17 mouse cellular contexts compared by ENCODE assay signal in genomic region chr17:49697220-49697619, GRCm38 (mm10).
DNase-seq lines count a peak whose midpoint lies in the region; ATAC-seq and TF ChIP-seq lines count a peak whose summit lies in the region.
"Had no signal": no experiment of that assay in that cellular context is flagged by ENCODE, and none has a peak within 500 bp of the region (broad histone marks: within the 10 kb centered on the region; RNA-seq: fewer than 3 reads in every experiment).

No protein-coding gene starts in this region.

- 0 out of 2 replicates have a peak, but pooled peaks cover 5% of the 10 kb centered on the region for H3K4me1 ChIP-seq in lung, embryonic 14.5 days (ENCODE audit: insufficient read depth)
- peaks cover 13% of the 10 kb centered on the region for H3K4me1 ChIP-seq in lung, embryonic 15.5 days
- H3K4me1 ChIP-seq in lung, postnatal 0 days (ENCODE audit: insufficient read depth, low read depth, low read length): no peaks in the 10 kb centered on the region
- 0 out of 2 replicates have a peak, but pooled peaks cover 2% of the 10 kb centered on the region for H3K4me1 ChIP-seq in lung, embryonic 16.5 days (replicated peaks; ENCODE audit: control insufficient read depth, insufficient read depth, low read length)

- H3K36me3 ChIP-seq in lung, embryonic 14.5 days (ENCODE audit: insufficient read depth): no peaks in the 10 kb centered on the region
- H3K36me3 ChIP-seq in lung, embryonic 15.5 days: no peaks in the 10 kb centered on the region
- no peaks in the 10 kb centered on the region for H3K36me3 ChIP-seq in lung, postnatal 0 days (ENCODE audit: insufficient read depth, low read length)
- no peaks in the 10 kb centered on the region for H3K36me3 ChIP-seq in lung, embryonic 16.5 days (ENCODE audit: control insufficient read depth, insufficient read depth, low read length)
- H3K36me3 ChIP-seq: G1E had no signal

- 59% methylated on average over 5 of the region's 5 CpGs for WGBS in lung, embryonic 14.5 days
- WGBS in lung, embryonic 15.5 days: 46% methylated on average over 5 of the region's 5 CpGs
- 54% methylated on average over 5 of the region's 5 CpGs for WGBS in lung, postnatal 0 days
- 49% methylated on average over 5 of the region's 5 CpGs for WGBS in lung, embryonic 16.5 days

- no peaks in the 10 kb centered on the region for H3K9me3 ChIP-seq in lung, embryonic 14.5 days (ENCODE audit: low read depth, low read length)
- no peaks in the 10 kb centered on the region for H3K9me3 ChIP-seq in lung, embryonic 15.5 days
- H3K9me3 ChIP-seq in lung, postnatal 0 days (ENCODE audit: low read length): no peaks in the 10 kb centered on the region
- H3K9me3 ChIP-seq in lung, embryonic 16.5 days (ENCODE audit: control insufficient read depth, low read length): no peaks in the 10 kb centered on the region

- no peak for TF ChIP-seq CTCF in lung, embryonic 14.5 days (IDR thresholded peaks at IDR 0.05; ENCODE audit: low read depth)
- no peak for TF ChIP-seq CTCF in lung, postnatal 0 days (IDR thresholded peaks at IDR 0.05)

- no peak overlapping the region for H3K4me2 ChIP-seq in lung, embryonic 14.5 days
- no peak overlapping the region for H3K4me2 ChIP-seq in lung, embryonic 15.5 days
- H3K4me2 ChIP-seq in lung, postnatal 0 days (replicated peaks; ENCODE audit: low read depth, low read length): no peak overlapping the region
- no peak overlapping the region for H3K4me2 ChIP-seq in lung, embryonic 16.5 days (ENCODE audit: low read depth, low read length)

- no peaks in the 10 kb centered on the region for H3K27me3 ChIP-seq in lung, embryonic 14.5 days (ENCODE audit: insufficient read depth, low read length)
- H3K27me3 ChIP-seq in lung, embryonic 15.5 days: no peaks in the 10 kb centered on the region
- no peaks in the 10 kb centered on the region for H3K27me3 ChIP-seq in lung, postnatal 0 days (replicated peaks; ENCODE audit: insufficient read depth, low read length)
- H3K27me3 ChIP-seq in lung, embryonic 16.5 days (ENCODE audit: control insufficient read depth, insufficient read depth, low read depth, low read length): no peaks in the 10 kb centered on the region
- H3K27me3 ChIP-seq: Patski had no signal

- H3K4me3 ChIP-seq in lung, embryonic 14.5 days (ENCODE audit: low read depth, low read length): no peak overlapping the region
- no peak overlapping the region for H3K4me3 ChIP-seq in lung, embryonic 15.5 days
- H3K4me3 ChIP-seq in lung, postnatal 0 days (ENCODE audit: low read depth, low read length): no peak overlapping the region
- no peak overlapping the region for H3K4me3 ChIP-seq in lung, embryonic 16.5 days (ENCODE audit: low read length)

- no peak for TF ChIP-seq EP300 in lung, postnatal 0 days (IDR thresholded peaks at IDR 0.05)

- peak; percentile 61 for DNase-seq in lung, embryonic 14.5 days
- no peak for DNase-seq in lung, postnatal 25 days (ENCODE audit: low spot score)
- no peak for DNase-seq in lung, postnatal 0 days (ENCODE audit: low spot score)
- no peak for DNase-seq in lung, postnatal 14 days
- DNase-seq: adrenal gland, adult 2 months; adrenal gland, adult 8-10 months; adrenal gland, postnatal 25 days; B cell, adult 2 months; cerebellum, adult 11 months; cerebellum, adult 11-12 months; cerebellum, adult 18-20 months had no signal

- H3K9ac ChIP-seq in lung, embryonic 14.5 days: no peak overlapping the region
- H3K9ac ChIP-seq in lung, embryonic 15.5 days: no peak overlapping the region
- H3K9ac ChIP-seq in lung, postnatal 0 days (replicated peaks; ENCODE audit: low read depth): no peak overlapping the region
- no peak overlapping the region for H3K9ac ChIP-seq in lung, embryonic 16.5 days (ENCODE audit: low read length)

- no peak overlapping the region for H3K27ac ChIP-seq in lung, embryonic 14.5 days (ENCODE audit: low read depth)
- H3K27ac ChIP-seq in lung, embryonic 15.5 days: no peak overlapping the region
- no peak overlapping the region for H3K27ac ChIP-seq in lung, postnatal 0 days (ENCODE audit: low read length)
- H3K27ac ChIP-seq in lung, embryonic 16.5 days (ENCODE audit: low read length): no peak overlapping the region

- peak; percentile 62; the same call in 1 of the 2 replicates for ATAC-seq in lung, embryonic 14.5 days (ENCODE audit: insufficient read depth)
- 0 out of 2 replicates have a peak, but pooled peaks have one; percentile 46 for ATAC-seq in lung, embryonic 15.5 days (ENCODE audit: borderline replicate concordance, extremely low read depth, low FRiP score, low TSS enrichment)
- no peak for ATAC-seq in lung, postnatal 0 days
- peak; percentile 51; the same call in 1 of the 2 replicates for ATAC-seq in lung, embryonic 16.5 days (ENCODE audit: low read depth)
- ATAC-seq: activated CD4-positive, CD25-positive, alpha-beta regulatory T cell, adult 4 months; CD4-positive, CD25-positive, alpha-beta regulatory T cell, adult 4 months; Patski had no signal
